Mouse (Mus musculus) megakaryocyte, embryonic 14.5 days (primary cell): ENCODE data around the gene Nectin1.

Source experiments
- FLI1 ChIP-seq: IDR thresholded peaks from 2 replicates; pipeline ENCODE4 v1.6.1; 2012; ENCODE audit warnings: low read length, inconsistent platforms, mixed read lengths
- GATA1 ChIP-seq: IDR thresholded peaks from 3 replicates; pipeline ENCODE4 v1.6.1; 2012; ENCODE audit warnings: mixed read lengths, low read length, inconsistent platforms, borderline replicate concordance

DNA sequence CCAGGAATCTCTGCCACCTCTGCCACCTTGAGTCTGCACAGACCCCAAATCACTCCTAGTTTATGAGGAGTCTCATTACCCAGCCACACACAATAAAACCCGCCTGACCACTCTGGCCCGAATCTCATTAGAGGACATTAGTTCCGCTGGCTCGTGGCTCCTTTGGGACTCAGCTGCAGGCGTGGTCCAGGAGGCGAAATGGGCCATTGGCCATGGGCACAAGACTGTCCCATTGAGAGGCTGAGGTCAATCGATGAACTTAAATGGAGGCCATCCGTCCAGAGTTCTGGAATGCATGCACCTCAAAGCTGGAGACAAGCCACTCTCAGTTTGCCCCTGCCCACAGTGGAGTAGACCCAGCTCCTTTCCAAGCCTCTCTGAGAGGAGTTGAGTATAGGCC lies 7.3 kb downstream of the Nectin1 start:
- TF ChIP-seq FLI1 = no peak
- TF ChIP-seq GATA1 = no peak
